Mouse (Mus musculus) left cerebral cortex, postnatal 4 days (tissue): ENCODE data around the gene Hsd17b1. TPM values are rescaled to one million over a fixed set of nuclear protein-coding genes. Genes with fewer than 3 reads are reported as not detected.

Source experiments
- DNase-seq: peaks from one replicate; pipeline ENCODE4 v3.0.0-alpha.2; 2022
- intact Hi-C: fragments of 180-260 bp; cut with DNase I; formaldehyde crosslinking; loops from one replicate; pipeline ENCODE4 v1.15.1; 2025
- total RNA-seq, 2 experiments: library from RNA; stranded (reverse); gene quantifications; 2 replicates each; pipeline ENCODE4 v1.2.3; 2021

Hsd17b1 gene
- total RNA-seq, 2 experiments from 2014 or later, result 0.52 to 0.76 TPM

- no peak for DNase-seq
- intact Hi-C loops, result no loop called here
Measured at GRCm38 (mm10) chr11:101084246-101084645, 6.0 kb downstream of the Hsd17b1 start.

DNA sequence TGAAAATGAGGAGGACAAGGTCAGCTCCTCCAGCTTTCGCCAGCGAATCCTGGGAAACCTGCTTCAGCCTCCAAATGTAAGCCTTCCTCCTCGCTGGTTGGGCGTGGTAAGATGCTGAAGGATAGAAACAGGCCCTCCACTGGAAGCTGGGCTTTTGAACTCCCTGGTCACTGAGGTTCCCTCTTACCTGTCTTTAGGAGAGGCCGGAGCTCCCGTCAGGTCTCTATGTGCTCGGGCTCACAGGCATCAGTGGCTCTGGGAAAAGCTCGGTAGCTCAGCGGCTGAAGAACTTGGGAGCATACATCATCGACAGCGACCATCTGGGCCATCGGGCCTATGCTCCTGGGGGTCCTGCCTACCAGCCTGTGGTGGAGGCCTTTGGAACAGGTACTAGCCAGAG is 6.6 kb downstream of the Hsd17b1 start:
- DNase-seq, result no peak
- intact Hi-C loops, result no loop called here

GRCm38 (mm10) chr11:101085617-101086322 is 7.6 kb downstream of the Hsd17b1 start:
- DNase-seq, result no peak
- intact Hi-C loops, result no loop called here

DNA sequence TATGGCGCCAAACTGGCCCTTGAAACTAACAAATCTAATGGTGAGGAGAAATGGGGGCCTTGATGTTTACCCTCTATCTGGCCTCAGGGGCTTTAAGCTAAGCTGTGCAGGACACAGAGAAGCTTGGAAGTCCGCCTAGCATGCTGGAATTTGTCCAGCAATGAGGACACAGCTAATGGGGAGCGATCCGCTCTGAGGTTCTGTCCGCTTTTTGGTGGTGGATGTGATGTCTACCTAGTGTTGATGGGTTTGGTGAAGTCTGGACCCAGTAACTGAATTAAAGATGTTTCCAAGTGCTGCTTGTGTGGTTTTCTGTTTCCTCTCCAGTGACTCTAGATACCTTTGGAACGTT is 8.1 kb downstream of the Hsd17b1 start:
- intact Hi-C loops, result no loop called here
- DNase-seq, result no peak

- peak; percentile 93 for DNase-seq
- intact Hi-C loops, result no loop called here
Measured at GRCm38 (mm10) chr11:101086756-101087681, 8.8 kb downstream of the Hsd17b1 start, which contains the start of gene Mlx. Gene Mlx, plus strand, starts transcription at chr11:101087277.

- no peak for DNase-seq
- intact Hi-C loops, result no loop called here
Measured at GRCm38 (mm10) chr11:101087682-101088055, 9.5 kb downstream of the Hsd17b1 start.

DNA sequence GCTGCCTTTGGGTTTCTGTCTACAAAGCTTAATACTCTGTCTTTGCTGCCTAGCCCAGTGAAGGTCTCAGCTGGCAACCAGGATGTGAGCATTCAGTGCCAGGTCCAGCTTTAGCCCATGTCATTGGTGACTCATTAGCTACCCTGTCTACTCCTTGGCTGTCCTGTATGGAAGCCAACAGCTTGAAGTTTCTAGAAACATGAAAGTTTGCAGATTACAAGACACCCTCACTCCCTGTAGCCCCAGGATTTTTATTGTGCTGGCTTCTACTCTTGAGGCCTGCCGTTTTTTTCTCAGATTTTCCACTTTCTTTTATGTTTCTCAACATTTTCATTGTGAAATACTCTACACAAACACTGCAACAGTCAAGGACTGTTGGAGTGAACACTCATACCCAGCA is 11.7 kb downstream of the Hsd17b1 start:
- no peak for DNase-seq
- intact Hi-C loops, result no loop called here

GRCm38 (mm10) chr11:101094930-101095313 is 16.7 kb downstream of the Hsd17b1 start:
- DNase-seq, result no peak
- intact Hi-C loops, result loop anchor here (5.0 kb wide), 1 partner anchor 82 kb away; the partner anchor contains the start of gene Ccr10

GRCm38 (mm10) chr11:101095314-101096024 is 17.3 kb downstream of the Hsd17b1 start, which contains the start of gene Psmc3ip:
Gene Psmc3ip, minus strand, starts transcription at chr11:101095436.
- intact Hi-C loops, result loop anchor here (5.0 kb wide), 1 partner anchor 82 kb away; the partner anchor contains the start of gene Ccr10
- peak; percentile 95 for DNase-seq

- no peak for DNase-seq
- intact Hi-C loops, result loop anchor here (5.0 kb wide), 1 partner anchor 79 kb away; the partner anchor contains the start of gene Ccr10
Measured at GRCm38 (mm10) chr11:101098231-101098630, 20.0 kb downstream of the Hsd17b1 start.

DNA sequence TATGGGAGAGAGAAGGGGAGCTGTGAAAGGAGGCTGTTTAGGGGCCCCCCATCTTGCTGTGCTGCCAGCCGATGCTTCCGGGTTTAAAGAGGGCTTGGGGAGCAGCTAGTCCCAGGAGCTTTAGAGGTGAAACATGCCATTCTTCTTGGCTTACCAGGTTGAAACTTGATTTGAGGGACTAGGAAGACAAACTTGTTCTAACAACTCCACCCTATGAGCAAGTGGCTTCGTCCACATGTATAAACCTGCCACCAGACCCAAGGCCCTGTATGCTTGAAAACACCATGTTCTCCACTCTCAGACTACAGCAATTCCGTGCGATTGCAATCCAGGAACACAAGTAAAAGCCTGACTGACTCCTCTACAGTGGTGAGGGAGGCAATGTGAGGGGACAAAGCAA is 24.8 kb downstream of the Hsd17b1 start:
- no peak for DNase-seq
- intact Hi-C loops, result no loop called here

DNA sequence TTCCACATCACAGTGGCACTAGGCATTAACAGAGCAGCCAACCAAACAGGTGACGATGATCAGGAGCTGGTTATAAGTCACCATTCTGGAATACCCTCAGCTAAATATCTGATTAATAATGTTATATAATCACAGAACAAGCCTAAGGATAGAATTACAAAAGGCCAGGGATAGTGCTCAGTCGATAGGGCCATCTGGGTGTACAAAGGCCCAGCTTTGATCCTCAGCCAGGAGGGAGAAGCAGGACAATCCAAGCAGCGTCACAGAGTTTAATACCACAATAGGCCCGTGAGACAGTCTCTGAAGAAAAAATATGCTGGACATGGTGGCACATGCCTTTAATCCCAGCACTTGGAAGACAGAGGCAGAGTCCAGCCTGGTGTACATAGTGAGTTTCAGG is 31.1 kb downstream of the Hsd17b1 start:
- DNase-seq, result no peak
- intact Hi-C loops, result no loop called here

GRCm38 (mm10) chr11:101110708-101111107 is 32.5 kb downstream of the Hsd17b1 start:
- intact Hi-C loops, result no loop called here
- DNase-seq, result no peak

- DNase-seq, result no peak
Measured at GRCm38 (mm10) chr11:101111178-101111577, 33.0 kb downstream of the Hsd17b1 start.

DNA sequence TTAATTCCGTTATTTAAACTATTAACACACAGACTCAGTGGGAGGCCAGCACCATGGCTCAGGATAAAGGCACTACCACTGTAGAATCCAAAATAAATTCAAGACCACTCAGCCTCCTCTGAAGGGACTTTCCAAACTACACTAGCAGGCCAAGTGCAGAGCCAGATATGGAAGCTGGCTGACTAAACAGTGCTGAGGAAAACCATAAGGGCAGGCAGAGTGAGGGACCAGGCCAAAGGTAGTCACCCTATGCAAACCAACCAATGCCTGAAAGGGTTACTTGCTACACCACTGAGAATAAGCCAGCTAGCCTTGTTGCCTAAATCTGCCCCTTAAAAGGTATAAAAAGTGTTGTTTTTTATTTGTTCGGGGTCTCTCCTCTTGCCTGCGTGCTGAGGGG is 34.0 kb downstream of the Hsd17b1 start:
- no peak for DNase-seq
- intact Hi-C loops, result no loop called here

More at GRCm38 (mm10) chr11:101111178-101111577, 33.0 kb downstream of the Hsd17b1 start:
- intact Hi-C loops, result no loop called here

DNA sequence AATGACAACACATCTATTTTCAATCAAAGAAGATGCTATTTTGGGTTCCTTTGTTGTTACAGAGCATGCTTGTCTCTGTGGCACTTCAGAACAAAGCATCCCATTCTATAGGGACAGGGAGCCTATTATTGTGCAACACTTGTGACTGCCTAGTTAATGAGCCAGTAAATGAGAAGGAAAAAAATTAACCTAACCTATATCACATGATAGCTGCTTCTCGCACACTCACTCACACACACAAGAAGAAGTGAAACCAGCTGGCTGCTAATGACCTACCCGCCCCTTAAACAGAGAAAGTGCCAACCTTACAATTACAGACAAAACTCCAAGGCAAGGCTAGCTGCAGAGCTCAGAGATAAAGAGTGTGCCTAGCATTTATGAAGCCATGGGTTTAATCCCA is 37.4 kb downstream of the Hsd17b1 start:
- no peak for DNase-seq

DNA sequence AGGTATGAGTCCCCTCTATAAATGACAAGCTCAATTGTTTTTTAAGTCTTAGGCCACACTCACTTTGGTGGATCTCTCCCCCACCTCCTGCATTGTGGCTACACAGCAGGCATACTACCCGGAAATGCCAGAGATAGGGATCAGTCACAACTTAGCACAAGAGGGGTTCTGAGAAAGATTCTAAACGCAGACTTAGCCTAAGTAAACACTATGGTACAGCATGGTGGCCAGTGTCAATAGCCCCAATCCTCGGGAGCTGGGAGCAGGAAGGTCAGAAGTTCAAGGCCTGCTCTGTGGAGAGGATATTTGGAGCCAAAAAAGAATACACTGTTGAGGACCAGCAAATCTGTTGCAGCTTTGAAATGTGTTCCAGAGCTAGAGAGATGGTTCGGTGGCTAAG is 39.9 kb downstream of the Hsd17b1 start:
- DNase-seq, result no peak
- intact Hi-C loops, result no loop called here

More for the DNA sequence above, 37.4 kb downstream of the Hsd17b1 start:
- intact Hi-C loops, result no loop called here

- DNase-seq, result no peak
- intact Hi-C loops, result no loop called here
Measured at GRCm38 (mm10) chr11:101119131-101119760, 41.0 kb downstream of the Hsd17b1 start.

- DNase-seq, result peak; percentile 100
- intact Hi-C loops, result no loop called here
Measured at GRCm38 (mm10) chr11:101119761-101120544, 41.7 kb downstream of the Hsd17b1 start, which contains the start of the genes Retreg3 and Tubg1. Gene Retreg3, minus strand, starts transcription at chr11:101119893. Gene Tubg1, plus strand, starts transcription at chr11:101119938.
